In the genomic region with DNA sequence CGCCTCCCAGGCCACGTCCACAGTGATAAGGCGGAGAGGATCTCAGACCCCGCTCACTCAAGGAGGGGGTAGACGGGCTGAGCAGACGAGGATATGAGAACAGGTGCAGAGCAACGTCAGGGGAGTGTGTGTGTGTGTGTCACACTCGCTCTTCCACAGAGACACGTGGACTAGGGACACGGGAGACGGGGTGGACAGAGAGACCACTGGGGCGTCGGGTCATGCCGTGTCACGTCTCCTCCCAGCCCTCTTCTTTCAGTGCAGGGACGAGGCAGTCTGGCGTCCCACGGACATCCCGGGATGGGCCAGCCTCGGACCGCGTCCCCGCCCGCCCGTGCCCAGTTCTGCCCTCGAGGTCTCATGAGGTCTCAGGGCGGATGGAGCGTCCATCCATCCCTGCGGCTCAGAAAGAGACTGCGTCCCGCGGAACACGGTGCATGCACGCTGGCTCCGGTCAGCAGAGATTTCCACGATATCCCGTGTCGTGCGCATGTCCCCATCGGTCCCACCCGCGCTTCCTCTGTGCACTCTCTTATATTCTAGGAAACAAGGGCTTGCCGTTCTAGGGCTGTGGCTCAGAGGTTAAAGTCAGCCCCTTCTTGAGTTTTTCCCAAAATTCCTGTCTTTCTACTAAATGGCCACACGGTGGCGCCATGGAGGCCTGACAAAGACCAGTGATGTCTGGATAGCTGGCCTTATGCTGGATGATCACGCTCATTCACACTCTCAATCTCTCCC, we compare ENCODE assay signal across 8 mouse cellular contexts. TPM values are rescaled to one million over a fixed set of nuclear protein-coding genes. Genes with fewer than 3 reads are reported as not detected.
DNase-seq lines count a peak whose midpoint lies in the region; ATAC-seq lines count a peak whose summit lies in the region.

No protein-coding gene starts in this region.

- intact Hi-C loops in left cerebral cortex, postnatal 36 days (cut with DNase I): no loop called here

- H3K36me3 ChIP-seq in forebrain, embryonic 14.5 days (ENCODE audit: control insufficient read depth, insufficient read depth, low read length): no peaks in the 10 kb centered on the region
- H3K36me3 ChIP-seq in midbrain, embryonic 12.5 days: no peaks in the 10 kb centered on the region

- 30% methylated on average over 39 of the region's 46 CpGs for WGBS in forebrain, embryonic 14.5 days
- WGBS in midbrain, embryonic 12.5 days: 23% methylated on average over 46 of the region's 46 CpGs

- peak overlapping the region; percentile 49 for H3K9ac ChIP-seq in forebrain, embryonic 14.5 days (ENCODE audit: low read length)
- peak overlapping the region; percentile 32; the same call in 1 of the 2 replicates for H3K9ac ChIP-seq in midbrain, embryonic 12.5 days (replicated peaks)

- DNase-seq in layer of hippocampus, adult 11-12 months (ENCODE audit: low spot score): peak; percentile 8
- DNase-seq in layer of hippocampus, adult 9-10 months (ENCODE audit: low spot score): no peak
- DNase-seq in c-Kit-negative CD71-positive TER-119-positive erythroid progenitor cells, embryonic 14.5 days (ENCODE audit: low read depth, low spot score): peak; percentile 35
- DNase-seq in forebrain, embryonic 14.5 days (ENCODE audit: low spot score): peak; percentile 57
- DNase-seq in left cerebral cortex, postnatal 36 days (ENCODE audit: low spot score in 2 of 2): peak; percentile 5 to 6
- peak; percentile 16 to 71 for DNase-seq in spleen, postnatal 4 days (ENCODE audit: low spot score in 2 of 2)

- peak overlapping the region; percentile 50 for H3K4me2 ChIP-seq in forebrain, embryonic 14.5 days (ENCODE audit: low read length)
- H3K4me2 ChIP-seq in midbrain, embryonic 12.5 days (replicated peaks): peak overlapping the region; percentile 50

- no peak overlapping the region for H3K27ac ChIP-seq in forebrain, embryonic 14.5 days (ENCODE audit: low read depth, low read length)
- H3K27ac ChIP-seq in midbrain, embryonic 12.5 days (replicated peaks): no peak overlapping the region

- H3K9me3 ChIP-seq in forebrain, embryonic 14.5 days (replicated peaks; ENCODE audit: control insufficient read depth, low read length): no peaks in the 10 kb centered on the region
- H3K9me3 ChIP-seq in midbrain, embryonic 12.5 days: no peaks in the 10 kb centered on the region

- H3K4me3 ChIP-seq in forebrain, embryonic 14.5 days (ENCODE audit: low read depth, low read length): peak overlapping the region; percentile 25; the same call in 1 of the 2 replicates
- peak overlapping the region; percentile 31 for H3K4me3 ChIP-seq in midbrain, embryonic 12.5 days

- peak; percentile 34; the same call in 1 of the 2 replicates for ATAC-seq in forebrain, embryonic 14.5 days
- peak; percentile 70 for ATAC-seq in inflammation-experienced regulatory T-cells, adult 6 months
- ATAC-seq in midbrain, embryonic 12.5 days (ENCODE audit: low FRiP score, low read depth): peak; percentile 73

- no peaks in the 10 kb centered on the region for H3K4me1 ChIP-seq in forebrain, embryonic 14.5 days (ENCODE audit: control insufficient read depth, insufficient read depth, low read length)
- peaks cover 4% of the 10 kb centered on the region for H3K4me1 ChIP-seq in midbrain, embryonic 12.5 days

- H3K27me3 ChIP-seq in forebrain, embryonic 14.5 days (replicated peaks; ENCODE audit: control insufficient read depth, insufficient read depth, low read length): no peaks in the 10 kb centered on the region
- no peaks in the 10 kb centered on the region for H3K27me3 ChIP-seq in midbrain, embryonic 12.5 days

RNA-seq across cellular contexts. Expression of gene Olfr466, which starts 25.9 kb away (rescaled TPM):
- not detected in 2 replicates for polyA plus RNA-seq in forebrain, embryonic 14.5 days (2014; fragmentation: Nextera tagmentation; extraction: Ambion mirVana)
- under 1 TPM in 1 of 3 experiments, not detected in 2; 0.11 TPM for polyA plus RNA-seq in inflammation-experienced regulatory T-cells, adult 6 months (2017; shearing (Covaris generic))
- not detected for total RNA-seq in left cerebral cortex, postnatal 36 days (2021)
- not detected in 2 replicates for polyA plus RNA-seq in midbrain, embryonic 12.5 days (2016; fragmentation: Nextera tagmentation; extraction: Ambion mirVana)

RNA-seq across cellular contexts. Expression of gene Nlrp4f, which starts 29.9 kb away (rescaled TPM):
- not detected in 2 replicates for polyA plus RNA-seq in forebrain, embryonic 14.5 days (2014; fragmentation: Nextera tagmentation; extraction: Ambion mirVana)
- polyA plus RNA-seq in inflammation-experienced regulatory T-cells, adult 6 months (2017; shearing (Covaris generic)): not detected
- total RNA-seq in left cerebral cortex, postnatal 36 days (2021): under 1 TPM; 0.35 to 0.50 TPM
- 0.69 TPM in 1 of 2 replicates, not detected in the other for polyA plus RNA-seq in midbrain, embryonic 12.5 days (2016; fragmentation: Nextera tagmentation; extraction: Ambion mirVana)

RNA-seq across cellular contexts. Expression of gene Olfr465-ps1, which starts 38.0 kb away (rescaled TPM):
- not detected in 2 replicates for polyA plus RNA-seq in forebrain, embryonic 14.5 days (2014; fragmentation: Nextera tagmentation; extraction: Ambion mirVana)
- polyA plus RNA-seq in inflammation-experienced regulatory T-cells, adult 6 months (2017; shearing (Covaris generic)): not detected
- total RNA-seq in left cerebral cortex, postnatal 36 days (2021): not detected
- not detected in 2 replicates for polyA plus RNA-seq in midbrain, embryonic 12.5 days (2016; fragmentation: Nextera tagmentation; extraction: Ambion mirVana)
